Mouse (Mus musculus) myocyte (in vitro differentiated cells): Measurements from ENCODE around the gene Tm9sf4.

Experiments
- CEBPB ChIP-seq: IDR thresholded peaks from 2 replicates; pipeline ENCODE4 v1.6.1; 2011; ENCODE audit warnings: mild to moderate bottlenecking, moderate library complexity; ENCODE audit not compliant: poor library complexity, insufficient read depth, severe bottlenecking
- E2F4 ChIP-seq: IDR thresholded peaks from one replicate; pipeline ENCODE4 v1.6.1; 2011; ENCODE audit warnings: mild to moderate bottlenecking, control low read depth, moderate library complexity; ENCODE audit not compliant: insufficient read depth
- MAX ChIP-seq: IDR thresholded peaks from one replicate; pipeline ENCODE4 v1.6.1; 2011; ENCODE audit warnings: low read depth, mild to moderate bottlenecking, control low read depth
- MYOD1 ChIP-seq, 3 experiments: IDR thresholded peaks; one replicate each; pipeline ENCODE4 v1.6.1; 2011; ENCODE audit warnings: control low read depth in 2 of 3, low read depth in 2 of 3, mild to moderate bottlenecking in 2 of 3, moderate library complexity in 1 of 3; ENCODE audit not compliant: insufficient read length in 2 of 3, control insufficient read depth in 1 of 3
- MYOG ChIP-seq, 3 experiments: IDR thresholded peaks; one replicate each; pipeline ENCODE4 v1.6.1; 2011; ENCODE audit warnings: control low read depth in 2 of 3, low read depth in 2 of 3, mild to moderate bottlenecking in 2 of 3; ENCODE audit not compliant: insufficient read length in 2 of 3, control insufficient read depth in 1 of 3, insufficient read depth in 1 of 3
- POLR2A ChIP-seq: IDR thresholded peaks from one replicate; pipeline ENCODE4 v1.6.1; 2011; ENCODE audit warnings: low read depth, mild to moderate bottlenecking, control low read depth, moderate library complexity; ENCODE audit not compliant: insufficient read length
- POLR2AphosphoS2 ChIP-seq: IDR thresholded peaks from one replicate; pipeline ENCODE4 v1.6.1; 2011; ENCODE audit warnings: low read depth, control low read depth; ENCODE audit not compliant: insufficient read length
- REST ChIP-seq: IDR thresholded peaks from one replicate; pipeline ENCODE4 v1.6.1; 2011; ENCODE audit warnings: mild to moderate bottlenecking, control low read depth, moderate library complexity; ENCODE audit not compliant: insufficient read depth, insufficient read length
- SRF ChIP-seq: IDR thresholded peaks from one replicate; pipeline ENCODE4 v1.6.1; 2011; ENCODE audit warnings: low read depth; ENCODE audit not compliant: control insufficient read depth, insufficient read length
- TCF12 ChIP-seq: IDR thresholded peaks from one replicate; pipeline ENCODE4 v1.6.1; 2011; ENCODE audit warnings: mild to moderate bottlenecking, control low read depth; ENCODE audit not compliant: poor library complexity, insufficient read depth, severe bottlenecking
- TCF3 ChIP-seq: IDR thresholded peaks from one replicate; pipeline ENCODE4 v1.6.1; 2011; ENCODE audit warnings: low read depth, control low read depth; ENCODE audit not compliant: insufficient read length
- USF1 ChIP-seq: IDR thresholded peaks from one replicate; pipeline ENCODE4 v1.6.1; 2011; ENCODE audit warnings: low read depth, mild to moderate bottlenecking, control low read depth, moderate library complexity

DNA sequence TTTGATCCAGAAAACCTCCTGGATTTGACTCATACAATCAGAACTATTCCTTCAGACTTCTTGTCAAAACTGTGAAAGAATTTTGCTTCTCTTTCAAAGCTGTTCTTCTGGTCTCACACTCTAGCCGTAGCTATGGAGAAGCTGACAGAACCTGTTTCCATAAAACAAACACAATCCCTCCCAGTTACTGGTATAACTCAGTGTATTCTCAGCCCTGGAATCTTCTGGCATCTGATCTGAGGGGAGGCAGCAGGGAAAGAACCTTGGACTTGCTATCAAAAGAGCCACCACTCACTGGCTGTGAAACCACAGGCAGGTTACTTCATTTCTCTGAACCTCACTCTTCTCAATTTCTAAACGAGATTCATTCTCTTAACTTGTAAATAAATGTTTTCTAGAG lies 77.3 kb downstream of the Tm9sf4 start:
- TF ChIP-seq POLR2A = no peak
- no peak for TF ChIP-seq USF1
- TF ChIP-seq MAX = no peak
- TF ChIP-seq MYOG (IDR thresholded peaks at IDR 0.05; ENCODE audit: control insufficient read depth in 1 of 3, insufficient read depth in 1 of 3, insufficient read length in 2 of 3, low read depth in 2 of 3) = no peak
- no peak for TF ChIP-seq E2F4
- TF ChIP-seq POLR2AphosphoS2 = no peak
- no peak for TF ChIP-seq TCF3
- TF ChIP-seq SRF = no peak
- no peak for TF ChIP-seq REST
- TF ChIP-seq TCF12 = no peak
- no peak for TF ChIP-seq CEBPB
- no peak for TF ChIP-seq MYOD1 (IDR thresholded peaks at IDR 0.05; ENCODE audit: control insufficient read depth in 1 of 3, insufficient read length in 2 of 3, low read depth in 2 of 3)
